Comparison of ENCODE assay signal across 20 mouse cellular contexts in the genomic region with DNA sequence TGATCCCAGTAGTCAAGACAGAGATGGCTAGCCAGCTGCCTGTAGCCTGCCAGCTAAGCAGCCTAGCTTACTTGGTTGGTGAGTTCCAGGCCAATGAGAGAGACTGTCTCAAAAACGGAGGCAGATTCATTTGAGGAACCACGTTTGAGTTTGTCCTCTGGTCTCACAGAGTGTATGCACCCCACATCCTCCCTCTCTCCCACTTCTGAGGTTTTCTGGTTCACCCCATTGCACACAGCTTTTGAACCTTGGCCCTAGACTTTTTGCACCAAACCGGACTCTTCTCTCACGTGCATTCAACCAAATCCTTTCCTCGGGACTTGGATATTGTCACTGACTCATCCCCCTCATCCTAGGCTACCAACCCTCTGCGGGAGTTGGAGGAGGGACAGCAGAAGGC. TPM values are rescaled to one million over a fixed set of nuclear protein-coding genes. Genes with fewer than 3 reads are reported as not detected.
"Had no signal": no experiment of that assay in that cellular context is flagged by ENCODE, and none has a peak within 500 bp of the region (broad histone marks: within the 10 kb centered on the region; RNA-seq: fewer than 3 reads in every experiment).

No protein-coding gene starts in this region.

- DNase-seq: left cerebral cortex, postnatal 4 days; lung, embryonic 14.5 days; lung, postnatal 10 days; lung, postnatal 4 days; retina, postnatal 1 day; right cerebral cortex, postnatal 4 days; spleen, adult 18-20 months; thymus, adult 2 months; thymus, postnatal 4 days had no signal

- H3K9ac ChIP-seq: limb, embryonic 13.5 days; liver, embryonic 15.5 days; lung, embryonic 14.5 days; midbrain, embryonic 15.5 days; neural tube, embryonic 13.5 days; stomach, embryonic 15.5 days had no signal

- H3K9me3 ChIP-seq: limb, embryonic 13.5 days; liver, embryonic 15.5 days; midbrain, embryonic 10.5 days; midbrain, embryonic 15.5 days; neural tube, embryonic 13.5 days; stomach, embryonic 15.5 days had no signal

- H3K36me3 ChIP-seq: limb, embryonic 13.5 days; liver, embryonic 15.5 days; midbrain, embryonic 10.5 days; midbrain, embryonic 15.5 days; neural tube, embryonic 13.5 days; stomach, embryonic 15.5 days had no signal

- ATAC-seq: inflammation-experienced regulatory T-cells, adult 6 months; intestine, postnatal 0 days; midbrain, embryonic 15.5 days had no signal

- H3K4me2 ChIP-seq: limb, embryonic 13.5 days; liver, embryonic 11.5 days; liver, embryonic 15.5 days; lung, embryonic 14.5 days; midbrain, embryonic 15.5 days; neural tube, embryonic 13.5 days; stomach, embryonic 15.5 days had no signal

- H3K4me3 ChIP-seq: layer of hippocampus, adult 2 months; limb, embryonic 13.5 days; liver, embryonic 15.5 days; midbrain, embryonic 10.5 days; midbrain, embryonic 15.5 days; neural tube, embryonic 13.5 days; stomach, embryonic 15.5 days had no signal

- H3K27ac ChIP-seq: layer of hippocampus, adult 2 months; limb, embryonic 13.5 days; liver, embryonic 15.5 days; midbrain, embryonic 10.5 days; midbrain, embryonic 15.5 days; neural tube, embryonic 13.5 days; stomach, embryonic 15.5 days had no signal

RNA-seq across cellular contexts. Expression of a gene that starts 20.3 kb away (rescaled TPM):
- polyA plus RNA-seq: inflammation-experienced regulatory T-cells, adult 6 months had no signal

RNA-seq across cellular contexts. Expression of a gene that starts 31.9 kb away (rescaled TPM):
- total RNA-seq: megakaryocyte, adult 5-6 weeks had no signal
- polyA plus RNA-seq: inflammation-experienced regulatory T-cells, adult 6 months had no signal
